Mouse (Mus musculus): Measurements from ENCODE around the gene Sdc4.
A peak's percentile ranks its signal among the peaks of the same experiment; 100 is the strongest.

The Sdc4 gene

DNA sequence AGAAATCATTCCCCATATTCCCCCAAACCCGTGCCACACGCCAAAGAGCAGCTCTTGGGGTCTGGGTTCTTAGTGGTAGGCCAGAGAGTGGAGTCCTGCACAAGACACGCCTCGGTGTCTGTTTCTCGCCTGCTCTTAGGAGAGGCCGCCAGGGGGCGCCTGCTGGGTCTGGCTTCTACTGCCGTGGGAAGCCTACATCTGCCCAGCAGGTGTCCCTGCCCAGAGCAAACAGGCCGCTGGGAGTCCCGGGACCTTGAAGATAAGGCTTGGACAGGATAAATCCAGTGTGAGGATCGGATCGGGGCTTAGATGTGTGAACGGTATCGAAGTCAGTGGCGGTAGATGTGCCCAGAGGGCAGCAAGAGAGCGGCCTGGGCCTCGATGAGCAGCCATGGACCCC is 40.8 kb downstream of the Sdc4 start, which contains the start of gene Rbpjl:
Gene Rbpjl, plus strand, starts transcription at position 236 of the 400 bp plus-strand sequence.
- DNase-seq: peak; percentile 68 to 84

DNA sequence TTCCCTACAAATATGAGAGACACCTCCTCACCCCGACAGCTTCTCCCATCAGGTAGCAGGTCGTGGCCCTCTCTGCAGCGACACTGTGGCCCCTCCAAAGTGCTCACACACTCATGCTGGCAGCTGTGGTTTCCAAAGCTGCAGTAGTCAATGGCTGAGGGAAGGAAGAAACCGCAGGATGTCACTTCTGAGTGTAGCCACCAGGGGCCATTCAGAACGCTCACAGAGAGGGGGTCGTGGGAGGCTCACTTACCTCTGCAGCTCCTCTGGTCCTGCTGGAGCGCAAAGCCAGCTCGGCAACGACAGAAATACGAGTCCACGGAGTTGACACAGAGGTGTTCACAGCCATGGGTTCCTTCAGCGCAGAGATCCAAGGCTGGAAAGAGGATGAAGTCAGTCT is 46.8 kb downstream of the Sdc4 start:
- no peak for DNase-seq

DNA sequence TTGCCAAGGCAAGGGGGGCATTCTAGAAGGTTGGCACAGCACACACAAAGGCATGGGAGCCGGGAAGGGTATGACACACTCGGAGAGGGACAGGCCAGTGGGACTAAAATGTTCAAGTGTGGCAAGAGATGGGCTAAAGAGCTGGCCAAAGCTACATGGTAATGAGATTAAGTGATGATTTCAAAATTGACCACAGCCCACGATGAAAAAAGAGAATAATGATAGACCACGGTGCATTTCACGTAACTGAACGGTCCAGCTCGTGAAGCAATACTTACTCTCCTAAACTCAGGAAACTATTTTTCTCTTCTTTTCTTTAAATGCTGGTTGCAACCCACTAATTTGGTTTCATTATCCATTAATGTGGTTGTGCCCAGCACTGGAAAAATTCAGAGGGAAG is 47.6 kb downstream of the Sdc4 start:
- DNase-seq: no peak

DNA sequence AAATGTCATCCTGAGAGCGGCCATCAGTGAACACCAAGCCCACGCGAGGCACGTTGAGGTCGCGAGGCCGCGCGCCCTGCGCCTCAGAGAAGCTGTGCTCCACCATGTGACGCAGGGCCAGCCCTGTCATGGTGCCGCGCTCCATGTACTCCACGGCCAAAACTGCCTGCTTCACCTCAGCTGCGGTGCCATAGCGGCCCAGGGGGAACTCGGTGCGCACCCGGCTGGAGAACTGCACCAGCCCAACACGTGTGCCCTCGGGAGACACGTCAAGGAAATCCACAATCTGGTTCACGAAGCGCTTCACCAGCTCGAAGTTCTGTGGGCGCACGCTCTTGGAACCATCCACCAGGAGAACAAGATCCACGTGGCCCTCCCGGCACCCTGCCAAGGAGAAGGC is 50.6 kb downstream of the Sdc4 start:
- no peak for DNase-seq

DNA sequence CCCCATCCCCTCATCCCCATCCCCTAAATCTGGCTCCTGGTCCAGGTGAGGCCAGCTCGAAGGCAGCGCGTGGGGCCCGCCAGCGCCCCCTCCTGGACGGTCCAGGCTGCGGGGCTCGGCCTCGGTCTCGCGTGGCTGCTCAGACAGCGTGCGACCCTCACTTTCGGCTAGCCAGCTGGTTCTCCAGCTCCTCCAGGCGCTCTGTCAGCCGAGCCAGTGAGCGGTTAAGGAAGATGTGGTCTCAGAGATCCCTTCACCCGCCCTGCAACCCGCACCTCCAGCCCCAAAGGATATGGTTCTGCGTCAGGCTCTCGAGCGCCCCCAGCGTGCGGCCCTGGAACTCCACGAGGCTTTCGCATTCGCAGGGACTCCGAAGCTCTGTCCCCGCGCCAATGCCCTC is 54.2 kb downstream of the Sdc4 start:
- peak; percentile 61 to 81 for DNase-seq

DNA sequence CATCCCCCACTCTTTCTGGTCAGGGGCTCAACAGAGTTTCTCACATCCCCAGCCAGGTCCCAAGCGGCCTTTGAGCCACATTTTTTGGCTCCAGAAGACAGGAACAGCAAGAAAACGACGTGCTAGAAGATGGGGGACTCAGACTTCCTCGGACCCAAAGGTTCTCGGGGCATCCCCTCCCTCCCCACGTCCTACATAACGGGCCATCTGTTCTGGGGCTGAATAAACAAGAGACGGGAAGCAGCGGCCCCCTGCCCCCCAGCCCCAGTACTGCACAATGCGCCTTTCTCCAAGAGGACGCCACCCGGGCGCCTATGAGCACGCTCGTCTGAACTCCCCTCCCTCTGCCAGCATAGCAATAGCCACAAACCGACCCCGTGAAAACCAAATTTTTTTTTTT is 54.7 kb downstream of the Sdc4 start, which contains the start of gene Slpi:
Gene Slpi, minus strand, starts transcription at position 76 of the 400 bp plus-strand sequence.
- no peak for DNase-seq

DNA sequence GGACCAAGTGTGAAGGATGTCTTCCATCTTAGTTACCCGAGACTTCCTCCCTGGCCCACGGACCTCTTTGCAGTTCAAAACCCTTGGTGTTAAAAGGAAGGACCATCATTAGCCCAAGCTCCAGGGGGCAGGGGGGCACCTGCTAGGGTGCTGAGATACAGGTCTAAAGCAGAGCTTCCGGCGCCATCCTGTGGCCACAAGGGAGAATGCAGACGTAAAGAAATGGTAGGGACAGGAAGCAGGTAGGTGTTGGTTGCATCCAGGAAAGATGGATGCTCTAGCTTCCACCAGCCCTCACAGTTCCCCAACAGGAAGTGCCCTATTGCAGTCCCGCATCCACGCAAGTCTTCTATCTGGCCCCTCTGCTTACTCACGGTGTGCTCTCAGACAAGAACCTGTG is 56.7 kb downstream of the Sdc4 start:
- peak in 1 of 2 experiments; percentile 39 for DNase-seq

DNA sequence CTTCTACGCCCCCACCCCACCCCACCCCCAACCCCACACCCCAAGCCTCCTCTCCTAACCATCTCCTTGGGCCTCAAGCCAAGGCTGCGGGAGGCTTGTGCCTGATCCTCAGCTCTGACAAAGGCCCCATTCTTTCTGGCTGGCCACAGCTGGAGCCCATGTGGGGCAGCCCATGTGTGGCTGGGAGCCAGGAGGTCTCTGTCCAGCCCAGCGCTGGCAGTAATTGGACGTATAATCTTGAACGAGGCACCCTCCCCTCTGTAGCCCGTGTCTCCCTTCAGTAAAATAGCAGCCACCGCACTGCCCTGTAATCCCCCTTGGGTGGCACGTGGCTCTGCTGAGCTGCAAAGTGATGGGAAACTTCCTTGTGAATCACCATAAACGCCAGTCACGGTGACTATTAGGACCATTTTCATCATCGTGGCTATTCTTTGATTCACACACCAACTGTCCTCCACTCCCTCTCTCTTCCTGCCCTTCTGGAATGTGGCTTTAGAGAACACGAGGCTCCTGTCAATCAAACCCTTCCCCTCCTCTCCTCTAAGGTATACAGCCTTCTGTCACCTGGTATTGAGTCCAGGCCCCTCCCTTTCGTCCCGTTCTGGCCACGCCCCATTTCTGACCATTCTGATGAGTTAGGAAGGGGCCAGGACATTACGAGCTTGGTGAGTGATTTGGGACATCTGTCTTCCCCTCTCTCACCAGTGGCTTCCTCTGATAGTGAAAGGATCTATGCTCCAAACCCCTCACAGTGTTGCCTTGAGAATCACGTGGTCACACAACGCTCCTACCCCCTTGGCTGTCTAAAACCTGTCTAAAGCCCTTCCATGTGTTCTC is 57.5 kb downstream of the Sdc4 start:
- no peak for DNase-seq

DNA sequence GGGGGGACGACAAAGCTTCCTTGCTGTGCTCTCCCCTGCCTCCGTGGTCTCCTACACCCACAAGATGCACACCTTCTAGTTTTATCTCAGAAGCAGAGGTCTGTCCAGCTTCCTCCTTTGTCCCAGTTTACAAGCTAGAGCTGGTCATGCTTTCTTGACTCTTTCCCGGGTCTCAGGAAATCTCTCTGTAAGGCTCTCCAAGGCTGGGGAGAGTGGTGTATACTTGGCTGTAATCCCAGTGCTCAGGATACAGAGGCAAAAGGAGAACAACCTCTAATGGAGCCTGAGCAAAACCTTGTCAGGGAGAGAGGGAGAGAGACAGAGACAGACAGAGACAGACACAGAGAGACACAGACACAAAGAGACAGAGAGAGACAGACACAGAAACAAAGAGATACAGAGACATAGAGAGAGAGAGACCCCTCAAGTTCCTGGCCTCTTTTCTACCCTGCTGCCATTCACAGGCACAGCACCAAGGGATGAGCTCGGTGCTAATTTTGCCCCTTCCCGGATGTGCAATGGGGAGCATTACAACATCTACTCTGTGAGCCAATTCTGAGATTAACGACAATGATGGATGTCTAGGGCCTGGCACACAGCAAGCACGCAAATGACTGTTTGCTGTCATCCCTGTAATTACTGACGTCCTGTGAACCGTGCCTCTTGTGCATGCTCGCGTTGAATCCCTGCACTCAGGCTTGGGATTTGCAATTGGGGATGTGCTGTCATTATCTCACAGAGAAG is 59.9 kb downstream of the Sdc4 start:
- no peak for DNase-seq

DNA sequence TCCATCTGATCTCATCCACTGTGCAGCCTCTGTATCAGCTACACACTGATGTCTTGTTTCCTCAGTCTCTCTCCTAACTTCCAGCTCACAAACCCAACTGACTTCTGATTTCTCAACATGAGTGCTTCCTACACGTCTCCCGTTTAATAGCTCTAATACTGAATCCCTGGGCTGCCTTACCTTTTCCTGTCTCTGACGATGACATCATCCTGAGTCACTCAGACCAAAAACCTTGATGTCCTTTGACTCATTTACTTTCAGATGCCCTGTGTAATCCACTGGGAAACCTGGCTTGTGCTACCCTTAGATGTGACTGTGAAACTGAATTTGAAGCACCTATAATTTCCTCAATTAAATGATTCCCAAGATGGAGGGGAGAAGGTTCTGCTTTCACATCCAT is 60.7 kb downstream of the Sdc4 start:
- no peak for DNase-seq

DNA sequence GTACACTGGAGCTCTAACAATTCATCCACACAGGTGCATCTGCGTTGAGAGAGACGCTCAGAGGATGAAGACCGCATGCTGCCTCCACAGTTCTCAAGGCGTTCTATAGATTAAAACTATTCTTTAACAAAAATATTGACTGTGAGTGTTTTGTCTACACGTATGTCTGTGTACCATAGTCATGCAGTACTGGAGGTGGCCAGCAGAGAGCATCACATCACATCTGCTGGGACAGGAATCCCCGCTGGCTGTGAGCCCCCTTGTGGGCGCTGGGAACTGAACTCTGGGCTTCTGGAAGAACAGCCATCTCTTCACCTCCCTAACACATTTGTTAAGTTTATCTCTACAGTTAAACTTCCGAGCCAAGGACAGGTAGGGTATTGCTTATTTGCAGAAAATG is 62.0 kb downstream of the Sdc4 start:
- no peak for DNase-seq

DNA sequence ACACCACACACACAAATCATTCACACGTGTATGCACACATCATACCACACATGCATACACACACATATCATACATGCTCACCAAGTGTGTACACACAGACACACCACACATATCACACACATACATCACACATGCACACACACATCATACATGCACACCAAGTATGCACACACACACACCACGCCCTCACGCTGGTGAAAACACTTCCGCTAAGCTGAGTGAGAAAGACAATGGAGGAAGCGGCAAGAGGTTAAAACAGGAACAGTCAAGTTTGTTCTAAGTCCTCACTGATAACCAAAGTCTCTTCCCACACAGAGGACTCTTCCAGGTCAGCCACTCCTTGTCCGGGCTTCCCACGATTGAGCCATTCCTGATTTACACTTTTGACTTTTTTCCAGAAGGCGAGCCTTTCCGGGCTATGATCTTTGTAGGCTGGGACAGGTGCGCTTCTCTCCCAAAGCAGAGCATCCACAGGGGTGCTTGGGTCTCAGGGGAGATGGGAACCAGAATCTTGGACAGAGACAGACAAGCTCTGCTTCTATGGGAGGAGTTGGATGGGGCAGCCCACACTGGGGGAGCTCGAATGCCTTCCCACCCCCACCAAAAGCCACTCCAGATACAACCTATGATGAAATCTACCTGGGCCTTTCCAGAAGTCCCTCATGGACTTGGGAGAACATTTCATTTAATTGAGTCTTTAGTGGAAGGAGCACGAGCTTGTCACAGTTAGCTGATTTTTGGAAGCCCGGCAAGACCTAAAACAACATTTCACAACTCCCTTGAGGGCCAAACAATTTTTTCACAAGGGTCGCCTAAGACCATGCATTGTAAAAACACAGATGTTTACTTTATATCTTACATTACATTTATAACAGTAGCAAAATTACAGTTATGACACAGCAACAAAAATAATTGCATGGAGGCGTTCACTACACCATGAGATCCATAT is 65.9 kb downstream of the Sdc4 start:
- no peak for DNase-seq
